In genomic region chr3:100890406-100890805, GRCm38 (mm10) we compare ENCODE assay signal across 17 mouse cellular contexts.
"Had no signal": no experiment of that assay in that cellular context is flagged by ENCODE, and none has a peak within 500 bp of the region (broad histone marks: within the 10 kb centered on the region; RNA-seq: fewer than 3 reads in every experiment).

No protein-coding gene starts in this region.

- H3K4me2 ChIP-seq: lung, embryonic 14.5 days; midbrain, embryonic 11.5 days; midbrain, embryonic 13.5 days; midbrain, embryonic 15.5 days; neural tube, embryonic 13.5 days; neural tube, embryonic 15.5 days had no signal

- H3K36me3 ChIP-seq: midbrain, embryonic 13.5 days; midbrain, embryonic 15.5 days; neural tube, embryonic 13.5 days; neural tube, embryonic 15.5 days had no signal

- H3K4me3 ChIP-seq: megakaryocyte, embryonic 14.5 days; midbrain, embryonic 13.5 days; midbrain, embryonic 15.5 days; neural tube, embryonic 13.5 days; neural tube, embryonic 15.5 days had no signal

- DNase-seq: lung, adult 18-20 months; lung, embryonic 14.5 days; lung, postnatal 10 days; lung, postnatal 4 days; retina, postnatal 1 day; right cerebral cortex, postnatal 25 days; right cerebral cortex, postnatal 4 days; spleen, adult 18-20 months; thymus, adult 18-20 months; thymus, postnatal 14 days; thymus, postnatal 36 days had no signal

- H3K27me3 ChIP-seq: megakaryocyte, embryonic 14.5 days; midbrain, embryonic 13.5 days; midbrain, embryonic 15.5 days; neural tube, embryonic 13.5 days; neural tube, embryonic 15.5 days had no signal
